Mouse (Mus musculus): ENCODE measurements at regions not wholly inside any gene's neighbourhood (a gene's known extent, or its start where the extent isn't known, plus 50 kb on each side); places are given as distances from the start of the nearest gene placed in this dataset.

DNA sequence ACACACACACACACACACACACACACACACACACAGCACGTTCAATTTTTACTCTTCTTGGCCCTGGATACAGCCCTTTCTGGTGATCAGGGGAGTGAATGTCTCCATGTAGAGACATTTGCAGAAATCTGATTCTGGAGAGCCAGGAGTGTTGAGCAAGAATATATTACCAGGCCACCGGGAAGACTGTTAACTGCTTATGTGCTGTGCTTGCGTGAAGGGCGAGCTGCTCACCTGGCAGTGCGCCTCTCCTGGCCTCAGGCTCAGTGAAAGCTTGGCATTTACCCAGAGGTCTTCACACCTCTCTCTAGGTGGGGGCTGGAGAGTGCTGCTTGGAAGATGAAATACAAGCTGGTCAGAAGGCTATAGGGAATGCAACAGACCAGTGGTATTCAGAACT, 332.4 kb upstream of the Tet2 start:
- DNase-seq: peak in 1 of 2 experiments; percentile 2

DNA sequence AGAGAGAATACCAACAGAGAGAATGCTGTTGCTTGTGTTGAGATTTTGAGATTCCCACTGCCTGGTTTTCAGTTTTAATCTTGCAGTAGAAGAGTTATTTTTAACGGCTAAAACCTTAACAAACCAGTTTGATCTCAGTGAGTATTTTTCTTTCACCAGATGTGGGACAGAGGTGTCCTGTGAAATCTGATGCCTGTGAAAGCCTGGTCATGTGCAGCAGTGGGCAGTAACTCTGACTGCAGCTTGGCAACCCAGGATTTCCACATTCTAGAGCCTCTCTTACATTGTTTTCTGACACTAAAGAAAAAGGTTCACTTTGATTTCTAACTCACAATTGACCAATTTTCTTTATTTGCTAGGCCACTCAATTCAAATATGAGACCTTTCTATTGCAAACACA, 335.7 kb upstream of the Tet2 start:
- DNase-seq: no peak

DNA sequence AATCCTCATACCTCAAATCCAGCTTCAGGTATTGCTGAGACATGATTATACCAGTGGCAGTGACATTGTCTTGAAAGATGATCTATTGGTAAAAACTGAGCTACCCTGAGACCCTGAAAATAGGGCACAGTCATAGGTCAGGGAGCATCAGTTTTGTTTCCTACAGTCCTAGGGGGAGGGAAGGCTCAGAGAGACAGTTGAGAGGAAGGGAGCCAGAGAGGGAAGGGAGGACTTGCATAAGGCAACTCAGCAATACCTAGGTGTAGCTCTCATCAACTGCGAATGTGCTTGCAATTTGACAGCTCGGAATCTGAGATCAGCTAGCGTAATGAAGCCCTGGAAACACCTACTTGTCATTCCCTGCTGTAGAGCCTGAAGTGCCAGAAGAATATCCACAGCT, 334.4 kb upstream of the Cxxc4 start:
- DNase-seq: no peak

DNA sequence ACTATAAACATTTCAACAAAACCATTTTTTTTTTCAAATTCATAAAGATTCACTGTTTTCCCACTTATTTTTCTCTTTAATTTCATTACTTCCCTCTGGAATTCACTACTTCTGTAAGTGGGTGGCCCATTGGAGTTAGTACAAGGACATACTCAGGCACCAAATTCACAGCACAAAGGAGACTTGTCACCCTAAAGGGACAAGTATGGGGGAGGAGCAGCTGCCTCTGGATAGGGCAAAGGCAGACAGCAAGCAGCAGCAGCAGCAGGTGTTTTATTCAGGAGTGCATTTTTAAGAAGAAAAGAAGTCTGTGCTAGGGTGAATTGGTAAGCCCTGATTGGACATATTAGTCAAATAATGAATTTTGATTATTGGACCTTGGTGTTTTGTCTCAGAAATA, 314.1 kb upstream of the Cxxc4 start:
- no peak for DNase-seq

DNA sequence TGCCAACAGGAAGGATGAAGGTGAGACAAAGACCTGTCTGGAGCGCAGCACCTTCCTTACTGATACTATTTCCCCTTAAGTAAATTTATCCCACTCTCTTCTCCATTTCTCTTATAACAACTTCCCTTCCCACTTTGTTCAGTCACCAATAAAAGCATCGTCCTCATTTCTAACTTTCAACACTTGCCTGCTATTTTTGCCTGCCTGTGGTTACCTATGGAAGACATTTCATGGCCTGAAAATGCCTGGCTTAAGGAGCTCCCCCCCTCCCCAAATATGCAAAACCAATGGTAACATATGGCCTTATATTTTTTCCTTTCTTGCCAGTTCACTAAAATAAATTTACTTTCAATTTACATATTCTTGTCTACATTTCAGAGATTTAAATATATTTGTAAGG, 271.0 kb upstream of the Cxxc4 start:
- DNase-seq: no peak

DNA sequence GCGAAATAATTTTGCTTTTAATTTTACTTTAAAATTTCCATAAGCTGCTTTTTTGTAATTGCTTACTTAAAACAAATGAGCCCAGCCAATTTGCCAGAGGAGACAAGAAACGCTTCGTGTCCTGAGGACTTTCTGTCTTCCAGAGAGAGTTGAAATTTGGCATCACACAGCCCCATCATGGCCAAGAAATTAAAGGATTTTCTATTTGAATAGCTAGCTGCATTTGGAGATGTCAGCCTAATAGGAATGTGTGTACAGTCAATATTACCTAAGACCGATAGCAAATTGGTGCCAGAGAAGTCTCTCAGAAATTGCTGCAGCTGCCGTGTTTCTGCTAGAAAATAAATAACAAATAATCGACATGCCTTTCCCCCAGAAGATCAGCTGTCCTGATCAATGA, 268.1 kb upstream of the Cxxc4 start:
- DNase-seq: no peak

DNA sequence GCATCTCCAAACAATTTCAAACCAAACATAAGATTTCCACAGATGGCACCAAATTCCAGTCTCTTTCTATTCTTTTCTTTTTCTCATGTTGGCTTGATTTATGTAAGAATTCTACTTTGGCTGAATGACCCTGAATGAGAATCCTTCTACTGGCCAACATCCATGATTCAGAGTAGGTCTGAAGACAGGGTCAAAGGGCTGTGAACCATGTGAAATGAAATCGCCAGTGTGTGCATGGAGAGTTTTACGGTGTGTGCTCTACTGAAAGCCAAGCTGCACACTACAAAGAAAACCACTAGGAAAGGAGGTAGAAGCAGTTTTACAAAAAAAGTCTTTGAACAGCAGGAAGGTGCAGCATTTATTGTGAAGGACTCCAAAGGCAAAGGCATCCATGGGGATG, 263.5 kb upstream of the Cxxc4 start:
- DNase-seq: no peak

DNA sequence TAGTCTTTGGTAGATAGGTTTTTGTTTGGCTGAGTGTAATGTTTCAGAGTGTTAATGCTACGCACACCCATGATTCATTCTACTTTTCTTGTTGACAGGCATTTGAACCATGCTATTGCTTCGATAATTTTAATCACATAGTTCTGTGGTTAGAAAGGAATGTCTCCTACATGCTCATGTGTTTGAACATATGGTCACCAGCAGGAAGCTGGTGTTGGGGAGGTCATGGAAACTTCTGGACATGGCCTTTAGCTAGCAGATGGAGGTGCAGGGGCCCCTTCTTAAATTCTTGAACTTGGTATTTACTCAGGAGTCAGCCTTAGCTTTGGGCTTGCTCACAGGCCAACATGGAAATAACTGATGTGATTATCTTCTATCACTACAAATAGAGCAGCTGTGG, 248.6 kb upstream of the Cxxc4 start:
- no peak for DNase-seq

DNA sequence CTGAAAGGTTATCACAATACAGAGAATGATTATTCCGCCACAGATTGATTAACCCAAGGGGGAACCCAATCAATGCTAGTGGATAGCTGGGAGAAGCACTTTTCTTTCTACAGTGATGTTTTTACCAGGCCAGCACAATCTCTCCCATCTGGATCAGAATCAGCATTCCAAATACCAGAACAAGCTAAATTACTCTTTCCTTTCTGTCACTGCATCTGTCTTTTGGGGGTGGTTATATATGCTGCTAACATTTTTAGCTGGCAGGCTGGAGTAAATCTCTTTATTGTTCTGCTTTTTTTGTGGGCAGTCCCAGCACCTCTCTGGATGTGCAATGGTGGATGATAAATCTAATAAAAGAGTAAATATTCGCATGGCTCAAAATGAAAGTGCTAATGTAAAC, 242.3 kb upstream of the Cxxc4 start:
- DNase-seq: no peak

DNA sequence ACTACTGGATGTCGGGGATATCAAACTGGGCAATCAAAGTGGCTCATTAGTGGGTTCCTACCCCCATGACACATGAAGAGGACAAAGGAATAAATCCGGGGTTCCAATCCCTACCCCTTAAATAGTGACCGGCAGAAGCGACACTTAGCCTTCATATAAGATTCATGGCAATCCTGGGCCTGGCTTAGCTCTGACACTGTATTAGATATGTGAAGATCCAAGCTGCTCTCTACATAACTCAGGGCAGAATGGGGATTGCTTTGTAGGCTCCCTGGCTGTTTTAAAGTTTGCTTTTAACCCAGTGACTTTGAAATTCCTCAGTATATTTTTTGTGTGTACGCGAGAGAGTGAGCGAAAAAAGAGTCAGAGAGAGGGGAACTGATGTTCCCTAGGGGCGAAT, 236.3 kb upstream of the Cxxc4 start:
- DNase-seq: no peak

DNA sequence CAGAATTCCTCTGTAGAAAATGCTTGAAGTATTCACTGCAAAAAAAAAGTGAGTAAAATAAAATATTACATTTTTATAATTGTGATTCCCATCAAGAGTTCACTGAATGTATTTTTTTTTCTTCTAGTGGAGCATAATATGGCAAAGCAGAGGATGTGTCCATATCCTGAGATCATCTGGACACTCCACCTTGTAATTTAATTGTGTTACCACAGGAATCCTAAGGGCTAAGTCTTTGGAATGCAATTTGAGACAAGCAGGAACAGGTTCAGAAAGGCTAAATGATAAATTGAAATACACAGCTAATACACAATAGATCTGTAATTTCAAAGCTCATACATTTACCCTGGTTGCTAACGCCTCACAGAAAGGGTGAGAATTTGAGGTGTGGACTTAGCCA, 235.7 kb upstream of the Cxxc4 start:
- DNase-seq: no peak

DNA sequence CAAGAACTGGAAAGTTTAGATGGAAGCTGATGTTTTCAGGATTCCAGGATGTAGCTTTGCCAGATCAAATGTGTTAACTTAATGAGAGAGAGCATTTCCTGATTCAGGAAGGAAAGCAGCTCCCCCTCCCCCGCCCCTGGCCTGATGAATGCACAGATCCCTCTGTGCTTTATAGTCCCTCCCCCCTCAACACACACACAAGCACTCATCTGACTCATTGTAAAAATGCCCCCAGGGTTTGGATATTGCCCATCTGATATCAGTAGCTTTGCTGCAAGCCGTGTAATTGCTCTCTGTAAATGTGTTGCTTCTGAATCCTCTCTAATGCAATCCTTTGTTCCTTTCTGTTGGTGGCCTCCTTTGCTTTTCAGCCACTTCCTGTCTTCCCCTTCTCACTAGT, 221.5 kb upstream of the Cxxc4 start:
- DNase-seq: no peak

DNA sequence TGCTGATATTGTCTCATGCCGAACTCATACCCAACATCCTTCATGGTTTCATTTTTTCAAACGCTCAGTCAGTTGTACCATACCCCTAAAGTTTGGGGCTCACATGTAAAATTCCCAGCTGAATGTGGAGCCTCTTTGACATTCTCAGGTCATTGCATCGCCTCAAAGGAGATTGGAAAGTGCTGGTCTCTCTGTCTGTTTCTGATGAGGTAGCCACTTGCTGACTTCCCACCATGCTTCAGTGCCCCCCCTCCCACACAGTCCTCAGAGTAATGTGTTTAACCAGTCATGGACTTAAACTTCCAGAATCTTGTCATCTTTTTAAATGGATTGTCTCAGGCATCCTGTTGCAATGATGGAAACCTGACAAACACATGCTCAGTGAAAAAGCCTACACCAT, 220.9 kb upstream of the Cxxc4 start:
- no peak for DNase-seq

DNA sequence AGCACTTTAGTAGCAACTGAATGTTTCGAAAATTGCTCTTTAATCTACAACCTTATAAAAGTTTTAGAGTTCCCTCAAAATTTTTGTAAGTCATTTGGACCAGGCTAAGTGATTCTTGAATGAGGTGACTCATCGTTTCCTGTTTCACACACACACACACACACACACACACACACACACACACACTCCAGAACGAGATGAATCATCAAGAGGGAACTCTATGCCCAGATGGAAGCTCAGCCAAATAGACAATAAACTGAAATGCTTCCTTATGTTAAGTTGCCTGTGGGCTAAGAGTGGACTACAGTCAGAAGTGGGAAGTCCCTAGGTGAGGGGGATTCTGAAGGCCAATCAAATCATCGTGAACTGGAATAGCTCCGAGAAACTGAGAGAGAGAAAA, 202.4 kb upstream of the Cxxc4 start:
- no peak for DNase-seq

DNA sequence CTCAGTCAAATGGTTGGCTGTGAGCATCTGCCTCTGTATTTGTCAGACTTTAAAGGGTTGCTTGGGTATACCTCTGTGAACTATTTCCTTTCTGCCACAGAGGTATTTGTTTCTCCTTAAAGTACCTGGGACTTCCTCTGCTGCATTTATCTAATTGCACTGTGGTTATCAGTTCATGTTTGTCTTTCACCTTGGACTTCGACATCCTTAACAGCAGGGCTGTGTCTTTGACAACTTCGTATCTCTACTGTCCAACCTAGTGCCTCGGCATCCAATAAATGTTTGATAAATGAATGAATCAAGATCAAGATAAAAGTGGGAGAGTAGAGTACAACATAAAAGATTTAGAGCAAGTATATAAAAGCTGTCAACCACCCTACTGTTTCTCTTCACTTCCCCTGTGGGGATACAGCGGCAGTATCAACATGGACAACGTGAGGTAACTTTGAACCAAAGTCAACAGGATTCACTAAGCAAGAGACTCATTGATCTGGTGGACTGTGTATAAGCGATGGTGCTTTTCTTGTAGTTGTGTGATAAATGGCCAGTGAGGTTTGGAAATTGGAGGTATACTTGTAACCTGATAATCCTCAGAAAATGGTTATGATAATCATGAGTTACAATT, 199.9 kb upstream of the Cxxc4 start:
- DNase-seq: no peak

DNA sequence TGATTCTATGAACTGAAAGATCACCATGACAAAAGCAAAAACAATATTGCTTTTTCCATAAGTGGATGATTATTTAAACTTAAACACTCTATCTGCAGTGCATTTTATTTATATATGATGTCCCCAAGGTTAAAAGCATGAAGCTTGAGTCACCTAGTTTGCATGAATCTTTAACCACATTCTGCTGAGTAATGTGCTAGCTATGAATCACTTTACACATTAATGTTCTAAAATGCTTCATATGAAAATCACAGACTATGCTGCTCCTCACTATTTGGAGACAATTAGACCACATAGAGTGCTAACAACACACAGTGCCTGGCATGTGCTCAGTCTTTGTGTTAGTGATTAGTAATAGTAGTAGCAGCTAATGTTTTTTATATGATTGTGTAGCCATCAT, 185.6 kb upstream of the Cxxc4 start:
- DNase-seq: no peak

DNA sequence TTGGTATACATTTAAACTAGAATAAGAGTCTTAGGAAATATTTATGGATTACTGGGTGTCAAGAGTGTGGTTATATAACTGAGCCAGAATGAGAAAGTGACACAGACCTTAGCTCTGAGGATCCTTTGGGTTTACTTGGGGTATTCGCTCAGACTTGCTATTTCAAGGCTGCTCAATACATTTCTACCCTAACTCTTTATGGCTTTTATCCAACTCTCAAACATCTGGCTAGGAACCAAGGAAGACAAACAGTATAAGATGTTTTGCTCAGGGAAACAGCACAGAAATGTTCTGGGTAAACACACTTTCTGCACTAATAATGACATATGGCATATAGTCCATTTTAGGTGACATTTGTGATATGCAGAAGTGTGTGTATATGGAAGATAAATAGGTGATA, 153.8 kb upstream of the Cxxc4 start:
- no peak for DNase-seq

DNA sequence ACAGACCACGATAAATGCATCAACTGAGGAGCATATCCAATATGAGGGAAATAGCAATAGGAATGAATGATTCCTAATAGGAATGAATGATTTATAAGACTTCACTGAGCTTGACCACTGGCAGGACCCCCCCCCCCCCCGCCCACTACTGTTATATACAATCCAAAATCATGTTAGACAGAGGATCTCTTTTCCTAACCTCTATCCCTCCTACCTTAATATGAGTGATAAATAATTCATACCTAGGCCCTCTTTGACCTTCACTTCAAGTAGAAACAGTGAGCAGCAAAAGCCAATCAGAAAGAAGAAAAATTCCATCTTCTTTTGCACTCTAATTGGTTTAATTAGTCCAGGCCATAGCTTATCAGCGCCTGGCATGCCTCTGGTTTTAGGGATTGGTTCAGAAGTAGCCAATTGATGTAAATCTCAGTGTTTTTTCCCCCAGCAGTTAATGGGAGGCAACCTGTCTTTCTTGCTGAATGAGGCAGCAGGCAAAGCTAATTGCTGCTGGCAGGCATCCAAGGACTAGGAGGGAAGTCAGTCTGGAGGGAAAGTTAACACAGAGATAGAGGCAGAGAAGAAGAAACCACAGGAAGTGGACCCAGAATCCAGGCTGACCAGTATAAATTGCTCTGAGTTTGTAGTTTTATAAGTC, 136.7 kb upstream of the Cxxc4 start:
- peak; percentile 2 to 17 for DNase-seq

DNA sequence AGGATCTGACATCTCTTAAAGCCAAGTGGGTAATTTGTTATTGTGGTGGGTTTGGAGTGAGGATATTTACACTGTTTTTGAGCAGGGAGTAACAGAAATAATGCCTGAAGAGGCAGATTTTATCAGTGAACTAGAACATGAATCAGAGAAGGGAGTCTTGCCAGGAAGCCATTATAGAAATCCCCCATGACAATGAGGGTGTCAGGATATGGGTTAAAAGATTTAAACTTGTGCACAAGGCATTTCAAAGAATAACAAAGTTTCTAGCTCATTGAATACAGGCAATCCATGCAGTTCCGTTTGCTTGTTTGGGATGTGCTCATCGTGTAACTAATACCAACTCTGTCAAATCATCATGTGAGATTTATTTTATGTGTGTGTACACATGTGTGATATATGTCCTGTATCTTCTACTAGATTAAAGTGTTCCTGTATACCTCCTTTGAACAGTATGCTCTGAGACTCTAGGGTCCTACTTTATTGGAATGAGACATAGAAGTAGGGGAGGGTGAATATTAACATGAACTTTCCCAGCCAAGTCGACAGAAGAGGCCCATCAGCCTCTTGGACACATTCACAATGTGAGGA, 134.0 kb upstream of the Cxxc4 start:
- no peak for DNase-seq

DNA sequence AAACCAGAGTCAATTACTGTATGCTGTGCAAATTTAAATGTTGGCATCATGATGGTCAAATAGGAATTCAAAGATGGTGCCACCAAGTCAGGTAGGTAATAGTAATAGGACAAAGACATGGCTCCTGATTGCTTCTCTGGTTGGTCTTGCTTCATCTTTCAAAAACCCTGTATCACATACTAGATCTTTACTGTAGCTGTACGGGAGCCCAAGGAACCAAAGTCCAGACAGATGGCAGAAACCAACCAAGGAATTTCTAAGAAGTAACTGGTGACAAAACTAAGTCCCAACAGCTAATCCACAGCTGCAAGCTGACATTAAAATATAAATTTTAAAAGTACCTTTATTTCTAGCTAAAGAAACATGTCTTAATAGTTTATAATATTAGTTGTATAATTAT, 131.7 kb upstream of the Cxxc4 start:
- DNase-seq: no peak

DNA sequence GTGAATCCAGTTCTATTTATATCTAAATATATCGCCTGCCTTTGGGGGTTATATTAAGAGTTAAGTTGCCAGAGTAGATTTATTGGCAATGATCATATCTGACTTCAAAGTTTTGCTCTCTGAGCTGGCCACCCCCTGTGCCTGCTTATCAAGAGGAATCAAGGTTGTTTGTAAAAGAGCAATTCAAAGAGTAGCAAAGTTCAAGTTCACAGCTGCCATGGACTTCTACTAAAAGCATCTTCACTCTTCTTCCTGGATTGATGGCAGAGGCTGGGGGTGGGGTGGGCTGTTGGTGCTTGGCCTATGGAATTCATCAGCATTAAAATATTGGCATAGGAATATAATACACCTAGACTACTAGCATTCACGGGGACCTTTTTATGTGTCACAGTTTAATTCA, 131.2 kb upstream of the Cxxc4 start:
- no peak for DNase-seq

DNA sequence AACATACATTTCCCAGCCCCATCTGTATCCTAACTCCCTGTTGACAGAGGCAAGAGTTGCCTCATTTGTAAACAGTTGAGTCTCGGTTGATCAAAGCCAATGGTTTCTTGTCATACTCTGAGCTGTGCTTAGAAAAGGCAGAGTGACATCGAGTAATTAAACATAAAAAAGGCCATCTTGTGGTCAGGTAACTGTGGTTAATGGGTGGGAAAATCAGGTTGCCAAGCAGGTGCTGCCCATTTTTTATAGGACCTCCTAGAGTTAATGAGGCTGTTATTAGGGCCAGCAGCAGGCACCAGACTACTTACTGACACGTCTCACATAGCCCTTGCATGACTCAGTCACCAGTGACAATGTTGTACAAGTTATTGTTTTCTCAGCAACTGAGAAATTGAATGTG, 130.7 kb upstream of the Cxxc4 start:
- DNase-seq: no peak

DNA sequence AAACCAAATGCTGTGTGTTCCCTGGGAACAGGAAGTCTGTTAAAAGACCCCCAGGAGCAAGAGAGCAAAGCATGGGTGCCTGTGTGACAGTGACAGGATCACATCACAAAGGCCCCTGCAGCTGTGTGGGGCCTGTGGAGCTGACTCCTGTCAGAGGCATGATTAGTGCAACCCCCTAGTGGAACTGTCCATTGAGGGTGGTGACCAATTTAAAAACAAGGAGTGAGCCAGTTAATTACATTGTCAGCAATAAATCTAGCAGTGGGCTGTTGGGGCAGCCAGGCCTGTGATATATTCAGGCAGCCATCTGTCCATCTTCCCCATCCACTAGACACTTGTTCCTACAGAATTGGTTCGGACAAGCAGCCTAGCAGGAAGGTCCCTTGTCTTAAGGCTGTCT, 121.8 kb upstream of the Cxxc4 start:
- no peak for DNase-seq

DNA sequence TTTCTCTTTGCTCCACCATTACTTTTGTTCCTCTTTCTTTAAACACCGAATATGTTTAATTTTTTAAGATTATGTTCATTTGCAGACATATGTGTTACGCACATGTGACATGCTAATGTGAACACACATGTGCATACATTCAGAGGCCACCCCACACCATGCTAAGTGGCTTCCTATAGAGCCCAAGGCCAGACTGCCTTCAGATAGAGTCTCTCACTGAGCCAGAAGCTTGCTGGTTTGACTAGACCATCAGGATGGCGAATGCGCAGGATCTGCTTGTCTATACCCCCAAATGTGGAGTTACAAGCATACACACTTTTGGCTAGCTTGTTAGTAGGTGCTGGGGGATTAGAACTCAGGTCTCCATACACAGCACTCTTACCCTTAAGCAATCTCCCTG, 121.3 kb upstream of the Cxxc4 start:
- no peak for DNase-seq

DNA sequence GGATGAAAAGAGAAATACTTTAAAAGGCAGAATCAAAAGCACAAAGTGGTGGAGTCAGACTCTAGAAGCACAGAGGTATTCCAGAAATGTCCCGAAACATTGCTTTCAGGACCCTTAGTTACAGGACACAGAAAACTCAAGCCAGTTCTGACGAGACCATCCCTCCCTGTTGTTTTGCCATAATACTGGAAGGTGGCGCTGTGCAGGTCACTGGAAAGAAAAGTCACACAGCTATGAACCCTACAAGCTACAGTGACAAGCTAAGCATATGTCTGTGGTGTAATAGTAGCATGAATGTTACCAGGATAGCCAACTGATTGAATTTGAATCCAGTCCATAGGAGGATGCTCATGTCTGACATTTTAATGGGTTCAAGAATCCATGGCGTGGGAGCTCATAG, 117.4 kb upstream of the Cxxc4 start:
- DNase-seq: no peak
